Mouse (Mus musculus): ENCODE measurements around the gene Ick.

Ick gene

GRCm38 (mm10) chr9:78104973-78105372 lies 4.0 kb upstream of the Ick start:
- DNase-seq (ENCODE audit: low read depth, low spot score), result no peak

- DNase-seq (ENCODE audit: low read depth, low spot score), result no peak
These were observed 3.5 kb upstream of the Ick start for GRCm38 (mm10) chr9:78105501-78105932.

GRCm38 (mm10) chr9:78106821-78107220 lies 2.2 kb upstream of the Ick start:
- no peak for DNase-seq (ENCODE audit: low read depth, low spot score)

- no peak for DNase-seq (ENCODE audit: low read depth, low spot score)
These were observed 1.4 kb upstream of the Ick start for GRCm38 (mm10) chr9:78107582-78107911.

- DNase-seq (ENCODE audit: low read depth, low spot score), result peak; percentile 58
These were observed 838 bp upstream of the Ick start for GRCm38 (mm10) chr9:78107912-78108795.

GRCm38 (mm10) chr9:78109656-78110055 lies 664 bp downstream of the Ick start:
- no peak for DNase-seq (ENCODE audit: low read depth, low spot score)

- DNase-seq (ENCODE audit: low read depth, low spot score), result no peak
These were observed 2.5 kb downstream of the Ick start for GRCm38 (mm10) chr9:78111456-78111855.

- DNase-seq (ENCODE audit: low read depth, low spot score), result peak; percentile 67
These were observed 4.0 kb downstream of the Ick start for GRCm38 (mm10) chr9:78112770-78113537.

GRCm38 (mm10) chr9:78113538-78113885 lies 4.5 kb downstream of the Ick start:
- DNase-seq (ENCODE audit: low read depth, low spot score), result no peak

GRCm38 (mm10) chr9:78115746-78116145 lies 6.8 kb downstream of the Ick start:
- no peak for DNase-seq (ENCODE audit: low read depth, low spot score)

GRCm38 (mm10) chr9:78117690-78118089 lies 8.7 kb downstream of the Ick start:
- no peak for DNase-seq (ENCODE audit: low read depth, low spot score)

- no peak for DNase-seq (ENCODE audit: low read depth, low spot score)
These were observed 12.4 kb downstream of the Ick start for GRCm38 (mm10) chr9:78121358-78121757.

- no peak for DNase-seq (ENCODE audit: low read depth, low spot score)
These were observed 13.0 kb downstream of the Ick start for GRCm38 (mm10) chr9:78121985-78122384.

- DNase-seq (ENCODE audit: low read depth, low spot score), result no peak
These were observed 14.1 kb downstream of the Ick start for GRCm38 (mm10) chr9:78122939-78123712.

GRCm38 (mm10) chr9:78124297-78124696 lies 15.3 kb downstream of the Ick start:
- no peak for DNase-seq (ENCODE audit: low read depth, low spot score)

- no peak for DNase-seq (ENCODE audit: low read depth, low spot score)
These were observed 17.0 kb downstream of the Ick start for GRCm38 (mm10) chr9:78126007-78126406.

- no peak for DNase-seq (ENCODE audit: low read depth, low spot score)
These were observed 17.7 kb downstream of the Ick start for GRCm38 (mm10) chr9:78126643-78127042.

- DNase-seq (ENCODE audit: low read depth, low spot score), result no peak
These were observed 26.7 kb downstream of the Ick start for GRCm38 (mm10) chr9:78135658-78136057.

GRCm38 (mm10) chr9:78138044-78138676 lies 29.2 kb downstream of the Ick start:
- DNase-seq (ENCODE audit: low read depth, low spot score), result no peak

- DNase-seq (ENCODE audit: low read depth, low spot score), result no peak
These were observed 30.5 kb downstream of the Ick start for GRCm38 (mm10) chr9:78139463-78139862.

GRCm38 (mm10) chr9:78146099-78146498 lies 37.1 kb downstream of the Ick start:
- no peak for DNase-seq (ENCODE audit: low read depth, low spot score)

- DNase-seq (ENCODE audit: low read depth, low spot score), result no peak
These were observed 37.6 kb downstream of the Ick start for GRCm38 (mm10) chr9:78146627-78147026.

Measured in WW6 (cell line).